Mouse (Mus musculus) embryonic facial prominence, embryonic 15.5 days (tissue): ENCODE measurements around the gene Olfr101. TPM values are rescaled to one million over a fixed set of nuclear protein-coding genes. Genes with fewer than 3 reads are reported as not detected.

Source experiments
- ATAC-seq: fragments of 200-750 bp; cut with Nextera tagmentation; 2 replicates; pipeline ENCODE4 v1.8.0; 2017; ENCODE audit warnings: low read depth, moderate TSS enrichment; ENCODE audit not compliant: insufficient number of reproducible peaks, low FRiP score, low TSS enrichment
- H3K27ac ChIP-seq: fragments of 300-500 bp; sonication (generic); replicated peaks from 2 replicates; pipeline ENCODE4 v1.5.1; 2015; ENCODE audit warnings: mild to moderate bottlenecking, inconsistent platforms
- H3K27me3 ChIP-seq: fragments of 300-500 bp; sonication (generic); 2 replicates; pipeline ENCODE4 v1.6.1; 2015; ENCODE audit warnings: inconsistent platforms
- H3K36me3 ChIP-seq: fragments of 300-500 bp; sonication (generic); 2 replicates; pipeline ENCODE4 v1.6.1; 2015; ENCODE audit warnings: mild to moderate bottlenecking, inconsistent platforms
- H3K4me1 ChIP-seq: fragments of 300-500 bp; sonication (generic); 2 replicates; pipeline ENCODE4 v1.6.1; 2015; ENCODE audit warnings: inconsistent platforms
- H3K4me2 ChIP-seq: fragments of 300-500 bp; sonication (generic); replicated peaks from 2 replicates; pipeline ENCODE4 v1.6.1; 2015; ENCODE audit warnings: mild to moderate bottlenecking, inconsistent platforms
- H3K4me3 ChIP-seq: fragments of 300-500 bp; sonication (generic); replicated peaks from 2 replicates; pipeline ENCODE4 v1.5.1; 2015; ENCODE audit warnings: mild to moderate bottlenecking, inconsistent platforms
- H3K9ac ChIP-seq: fragments of 300-500 bp; sonication (generic); 2 replicates; pipeline ENCODE4 v1.6.1; 2015; ENCODE audit warnings: inconsistent platforms
- H3K9me3 ChIP-seq: fragments of 300-500 bp; sonication (generic); replicated peaks from 2 replicates; pipeline ENCODE4 v1.6.1; 2016; ENCODE audit warnings: inconsistent platforms
- WGBS: fragments of 180-500 bp; shearing (Covaris S2); methylation state at CpG from one replicate; pipeline ENCODE4 v1.1.7; 2015; 5-methylcytosine and 5-hydroxymethylcytosine counted together
- polyA plus RNA-seq: library from polyadenylated mRNA; unstranded; fragments of >200 nt; fragmentation: Nextera tagmentation; extraction: Ambion mirVana; gene quantifications from 2 replicates; pipeline ENCODE4 v1.2.1, GENCODE M21; 2015

The Olfr101 gene
- polyA plus RNA-seq, 1 experiment from 2014 or later = 0.17 TPM

- Histone ChIP-seq H3K9me3 (no peaks in the 10 kb centered on the region), H3K27me3 (no peaks in the 10 kb centered on the region), H3K4me3 (no peak within 1 kb of the TSS), H3K4me2 (no peak within 1 kb of the TSS), H3K4me1 (no peaks in the 10 kb centered on the region), H3K36me3 (no peaks in the 10 kb centered on the region), H3K27ac (no peak within 1 kb of the TSS), H3K9ac (no peak within 1 kb of the TSS)
- 81% methylated on average over 1 of the region's 1 CpGs for WGBS
- no peak for ATAC-seq
Observed at GRCm38 (mm10) chr17:37263626-37264025, 40.5 kb downstream of the Olfr101 start, which contains the start of gene Olfr98. Olfr98 (minus strand) TSS chr17:37263749.

- H3K27ac ChIP-seq = no peak overlapping the region
- H3K9ac ChIP-seq = no peak overlapping the region
- ATAC-seq = no peak
- H3K9me3 ChIP-seq = no peaks in the 10 kb centered on the region
- no peak overlapping the region for H3K4me2 ChIP-seq
- no peak overlapping the region for H3K4me3 ChIP-seq
- no peaks in the 10 kb centered on the region for H3K4me1 ChIP-seq
- WGBS = 0% methylated on average over 1 of the region's 1 CpGs
- no peaks in the 10 kb centered on the region for H3K36me3 ChIP-seq
- no peaks in the 10 kb centered on the region for H3K27me3 ChIP-seq
Observed at GRCm38 (mm10) chr17:37250544-37250943, 53.6 kb downstream of the Olfr101 start.

- H3K4me1 ChIP-seq = no peaks in the 10 kb centered on the region
- no peak for ATAC-seq
- no peaks in the 10 kb centered on the region for H3K36me3 ChIP-seq
- no peak overlapping the region for H3K27ac ChIP-seq
- no peaks in the 10 kb centered on the region for H3K27me3 ChIP-seq
- H3K9me3 ChIP-seq = no peaks in the 10 kb centered on the region
- no peak overlapping the region for H3K9ac ChIP-seq
- no peak overlapping the region for H3K4me3 ChIP-seq
- no peak overlapping the region for H3K4me2 ChIP-seq
Observed at GRCm38 (mm10) chr17:37249460-37249859, 54.7 kb downstream of the Olfr101 start.

Other genes with a start within 250 kb of the Olfr101 start
- gene Olfr90, start 215.8 kb downstream of the Olfr101 start, polyA plus RNA-seq = 0.07 TPM in 1 of 2 replicates, not detected in the other
- gene Olfr91, start 206.0 kb downstream of the Olfr101 start, polyA plus RNA-seq = not detected in 2 replicates
- gene Olfr92, start 184.2 kb downstream of the Olfr101 start, polyA plus RNA-seq = not detected in 2 replicates
- 0.05 TPM in 1 of 2 replicates, not detected in the other for gene Olfr93, start 142.8 kb downstream of the Olfr101 start, polyA plus RNA-seq
- 0.18 TPM in 1 of 2 replicates, not detected in the other for gene Ubd, start 110.4 kb downstream of the Olfr101 start, polyA plus RNA-seq
- gene Olfr94, start 103.3 kb downstream of the Olfr101 start, polyA plus RNA-seq = 0.12 TPM in 1 of 2 replicates, not detected in the other
- gene Olfr95, start 91.2 kb downstream of the Olfr101 start, polyA plus RNA-seq = not detected in 2 replicates
- gene Olfr96, start 84.2 kb downstream of the Olfr101 start, polyA plus RNA-seq = 0.14 and 0.31 TPM in 2 replicates
- not detected in 2 replicates for gene Olfr97, start 67.0 kb downstream of the Olfr101 start, polyA plus RNA-seq
- gene Olfr98, start 40.6 kb downstream of the Olfr101 start, polyA plus RNA-seq = not detected in 2 replicates
- gene H2-M3, start 34.1 kb downstream of the Olfr101 start, polyA plus RNA-seq = 1.7 and 2.6 TPM in 2 replicates
- gene Olfr99, start 20.9 kb downstream of the Olfr101 start, polyA plus RNA-seq = 0.16 TPM in 1 of 2 replicates, not detected in the other
- 0.15 and 0.21 TPM in 2 replicates for gene Olfr102, start 12.7 kb upstream of the Olfr101 start, polyA plus RNA-seq
- gene Olfr103, start 35.4 kb upstream of the Olfr101 start, polyA plus RNA-seq = 0.11 TPM in 1 of 2 replicates, not detected in the other
- 0.05 TPM in 1 of 2 replicates, not detected in the other for gene Olfr104-ps, start 55.3 kb upstream of the Olfr101 start, polyA plus RNA-seq
- not detected in 2 replicates for gene Olfr105-ps, start 74.7 kb upstream of the Olfr101 start, polyA plus RNA-seq
- gene Olfr106-ps, start 86.1 kb upstream of the Olfr101 start, polyA plus RNA-seq = 0.12 TPM in 1 of 2 replicates, not detected in the other
- gene Olfr107, start 94.9 kb upstream of the Olfr101 start, polyA plus RNA-seq = 0.07 and 0.17 TPM in 2 replicates
- not detected in 2 replicates for gene Olfr108, start 141.2 kb upstream of the Olfr101 start, polyA plus RNA-seq
- not detected in 2 replicates for gene Olfr109, start 154.6 kb upstream of the Olfr101 start, polyA plus RNA-seq
- not detected in 2 replicates for gene H2-M2, start 179.2 kb upstream of the Olfr101 start, polyA plus RNA-seq
- gene Olfr110, start 188.2 kb upstream of the Olfr101 start, polyA plus RNA-seq = 0.16 TPM in 1 of 2 replicates, not detected in the other
- not detected in 2 replicates for gene Olfr111, start 203.7 kb upstream of the Olfr101 start, polyA plus RNA-seq